Mouse (Mus musculus) limb, embryonic 11.5 days (tissue): ENCODE measurements at regions not wholly inside any gene's neighbourhood (a gene's known extent, or its start where the extent isn't known, plus 50 kb on each side); places are given as distances from the start of the nearest gene placed in this dataset.

Experiments
- ATAC-seq: fragments of 200-750 bp; cut with Nextera tagmentation; 2 replicates; pipeline ENCODE4 v1.8.0; 2017; ENCODE audit warnings: low read depth; ENCODE audit not compliant: insufficient number of reproducible peaks, low FRiP score, low TSS enrichment
- DNase-seq: peaks from one replicate; pipeline ENCODE4 v3.0.0-alpha.2; 2015; ENCODE audit warnings: low spot score
- H3K27ac ChIP-seq: fragments of 300-500 bp; sonication (generic); replicated peaks from 2 replicates; pipeline ENCODE4 v1.5.1; 2014; ENCODE audit warnings: low read depth, mild to moderate bottlenecking, low read length
- H3K27me3 ChIP-seq: fragments of 300-500 bp; sonication (generic); 2 replicates; pipeline ENCODE4 v1.6.1; 2014; ENCODE audit warnings: mild to moderate bottlenecking, low read length, mixed read lengths; ENCODE audit not compliant: control insufficient read depth, insufficient read depth
- H3K36me3 ChIP-seq: fragments of 300-500 bp; sonication (generic); 2 replicates; pipeline ENCODE4 v1.6.1; 2014; ENCODE audit warnings: mild to moderate bottlenecking, low read length, moderate library complexity, mixed read lengths; ENCODE audit not compliant: control insufficient read depth, insufficient read depth
- H3K4me1 ChIP-seq: fragments of 300-500 bp; sonication (generic); 2 replicates; pipeline ENCODE4 v1.6.1; 2014; ENCODE audit warnings: low read length, mixed read lengths; ENCODE audit not compliant: control insufficient read depth, insufficient read depth
- H3K4me2 ChIP-seq: fragments of 300-500 bp; sonication (generic); 2 replicates; pipeline ENCODE4 v1.6.1; 2014; ENCODE audit warnings: low read depth, mild to moderate bottlenecking, moderate library complexity; ENCODE audit not compliant: severe bottlenecking
- H3K4me3 ChIP-seq: fragments of 300-500 bp; sonication (generic); 2 replicates; pipeline ENCODE4 v1.5.1; 2014; ENCODE audit warnings: low read depth, low read length
- H3K9ac ChIP-seq: fragments of 300-500 bp; sonication (generic); 2 replicates; pipeline ENCODE4 v1.6.1; 2014; ENCODE audit warnings: mild to moderate bottlenecking, low read length
- H3K9me3 ChIP-seq: fragments of 300-500 bp; sonication (generic); 2 replicates; pipeline ENCODE4 v1.6.1; 2016; ENCODE audit warnings: low read length; ENCODE audit not compliant: control insufficient read depth
- WGBS: fragments of 180-500 bp; shearing (Covaris S2); extraction: QIAGEN DNeasy Blood & Tissue Kit; methylation state at CpG from one replicate; pipeline ENCODE4 v1.1.7; 2014; 5-methylcytosine and 5-hydroxymethylcytosine counted together

DNA sequence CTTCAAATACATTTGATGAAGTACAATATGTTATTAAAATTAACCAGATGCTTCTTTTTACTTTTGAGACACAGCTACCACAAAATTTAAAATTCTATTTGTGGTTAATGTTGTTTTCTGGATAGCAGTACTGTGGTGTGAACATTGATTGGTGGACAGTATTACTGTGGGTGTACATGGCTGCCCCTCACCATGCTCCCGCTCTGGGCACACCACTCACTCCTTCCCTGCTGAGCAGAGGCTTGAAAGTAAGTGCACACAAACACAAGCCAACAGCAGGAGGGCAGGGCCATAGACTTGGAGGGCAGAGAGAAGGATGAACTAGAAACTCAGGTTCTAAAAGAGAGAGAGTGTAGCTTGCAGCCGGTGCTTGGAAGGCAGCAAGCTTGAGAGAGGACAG, 182.1 kb downstream of the Ifng start:
- WGBS = 81% methylated on average over 2 of the region's 2 CpGs
- no peak overlapping the region for H3K4me3 ChIP-seq
- no peaks in the 10 kb centered on the region for H3K9me3 ChIP-seq
- no peak for DNase-seq
- H3K27me3 ChIP-seq = no peaks in the 10 kb centered on the region
- ATAC-seq = no peak
- H3K36me3 ChIP-seq = no peaks in the 10 kb centered on the region
- no peak overlapping the region for H3K4me2 ChIP-seq
- no peak overlapping the region for H3K27ac ChIP-seq
- H3K9ac ChIP-seq = no peak overlapping the region
- no peaks in the 10 kb centered on the region for H3K4me1 ChIP-seq

DNA sequence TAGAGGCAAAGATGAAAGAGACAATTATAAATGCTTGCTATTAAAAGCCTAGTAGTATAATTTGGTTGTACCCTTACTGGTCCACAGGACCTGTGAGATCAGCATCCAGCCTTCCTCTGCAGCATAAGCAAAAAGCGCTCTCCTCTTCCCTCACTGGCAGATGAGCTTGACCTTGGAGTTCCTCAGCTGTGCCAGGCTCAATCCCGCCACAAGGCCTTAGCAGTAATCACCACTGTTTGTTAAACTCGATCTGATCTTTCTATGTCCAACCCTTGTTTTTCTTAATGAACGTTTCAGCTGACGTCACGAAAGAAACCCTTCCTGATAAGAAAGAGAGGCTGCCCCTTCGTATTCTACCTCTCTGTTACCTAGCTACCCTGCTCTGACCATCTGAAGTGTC, 183.5 kb downstream of the Ifng start:
- Histone ChIP-seq H3K27me3 (no peaks in the 10 kb centered on the region), H3K36me3 (no peaks in the 10 kb centered on the region), H3K9ac (no peak overlapping the region), H3K4me3 (no peak overlapping the region), H3K9me3 (no peaks in the 10 kb centered on the region), H3K27ac (no peak overlapping the region), H3K4me1 (no peaks in the 10 kb centered on the region), H3K4me2 (no peak overlapping the region)
- WGBS = 87% methylated on average over 7 of the region's 7 CpGs
- ATAC-seq = no peak
- DNase-seq = no peak

DNA sequence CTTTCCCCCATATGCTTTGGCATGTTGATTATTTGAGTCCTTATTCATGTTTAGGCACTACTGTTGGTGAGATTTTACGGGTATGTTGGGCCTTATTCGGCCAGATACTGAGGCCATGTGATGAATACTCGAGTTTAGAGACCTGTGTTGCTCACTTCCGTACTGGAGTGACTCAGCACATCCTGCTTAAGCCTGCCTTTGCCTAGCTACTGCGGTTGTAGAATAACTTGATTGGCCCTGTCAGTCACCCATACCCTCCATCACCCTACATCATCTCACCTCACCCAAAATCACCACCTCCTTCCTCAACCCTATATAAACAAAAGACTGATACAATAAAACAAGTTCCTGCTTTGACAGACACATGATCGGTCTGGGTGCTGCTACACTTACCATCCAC, 187.2 kb downstream of the Ifng start:
- Histone ChIP-seq H3K4me2 (no peak overlapping the region), H3K4me3 (no peak overlapping the region), H3K9ac (no peak overlapping the region), H3K9me3 (no peaks in the 10 kb centered on the region), H3K27ac (no peak overlapping the region), H3K27me3 (no peaks in the 10 kb centered on the region), H3K4me1 (no peaks in the 10 kb centered on the region), H3K36me3 (no peaks in the 10 kb centered on the region)
- ATAC-seq (no peak), DNase-seq (no peak)
- 88% methylated on average over 6 of the region's 6 CpGs for WGBS

DNA sequence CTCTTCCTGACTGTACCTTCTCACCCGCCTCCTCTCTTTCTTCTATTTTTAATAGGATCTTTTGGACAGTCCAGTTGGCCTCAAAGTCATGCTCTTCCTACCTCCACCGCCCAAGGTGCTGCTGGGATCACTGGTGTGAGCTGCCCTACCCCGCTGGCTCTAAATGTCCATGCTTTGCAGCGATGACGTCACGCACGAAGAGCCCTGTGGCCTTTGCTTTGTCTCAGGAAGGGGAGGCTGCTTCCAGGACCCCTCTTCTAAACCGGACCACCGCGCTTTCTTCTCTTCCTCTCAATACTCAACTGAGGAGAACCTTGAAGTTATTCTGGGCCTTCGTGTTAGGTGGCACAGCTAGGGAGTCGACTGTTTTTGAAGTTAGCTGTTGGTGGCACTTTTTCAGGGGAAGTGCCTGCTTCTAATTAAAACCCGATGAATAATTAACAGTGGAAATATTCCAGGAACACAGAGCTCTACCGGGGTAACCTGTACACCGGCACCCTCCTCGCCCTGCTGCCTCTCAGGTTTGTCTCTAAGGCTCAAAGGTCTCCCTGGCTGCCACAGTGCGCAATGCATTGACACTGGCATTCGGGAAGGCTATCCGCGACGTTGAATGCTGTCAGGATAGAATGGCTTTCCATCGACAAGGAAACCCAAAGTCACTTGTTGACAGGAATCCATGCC, 188.7 kb downstream of the Ifng start:
- no peaks in the 10 kb centered on the region for H3K4me1 ChIP-seq
- no peaks in the 10 kb centered on the region for H3K36me3 ChIP-seq
- H3K27ac ChIP-seq = no peak overlapping the region
- H3K27me3 ChIP-seq = no peaks in the 10 kb centered on the region
- H3K4me2 ChIP-seq = no peak overlapping the region
- H3K9me3 ChIP-seq = no peaks in the 10 kb centered on the region
- H3K9ac ChIP-seq = no peak overlapping the region
- ATAC-seq (no peak), DNase-seq (no peak)
- 87% methylated on average over 22 of the region's 22 CpGs for WGBS
- no peak overlapping the region for H3K4me3 ChIP-seq

DNA sequence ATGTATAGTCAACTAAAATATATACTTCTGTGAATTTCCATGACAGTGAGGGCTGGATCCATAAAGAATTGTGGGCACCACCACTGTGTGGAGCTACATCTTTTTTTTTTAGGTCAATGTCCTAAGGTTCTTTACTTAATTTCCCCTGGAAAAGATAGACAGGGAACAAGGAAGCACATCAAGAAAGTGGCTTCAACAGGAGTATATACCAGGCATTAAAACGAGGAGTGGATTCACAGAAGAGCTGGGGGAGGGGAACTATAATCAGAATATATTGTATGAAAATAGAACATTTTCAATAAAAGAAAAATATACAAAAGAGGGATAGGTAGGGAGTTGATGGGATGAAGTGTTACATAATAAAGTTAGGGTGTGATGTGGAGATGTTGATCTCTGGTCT, 190.9 kb downstream of the Ifng start:
- Histone ChIP-seq H3K36me3 (no peaks in the 10 kb centered on the region), H3K4me2 (no peak overlapping the region), H3K27me3 (no peaks in the 10 kb centered on the region), H3K9me3 (no peaks in the 10 kb centered on the region), H3K4me1 (no peaks in the 10 kb centered on the region), H3K9ac (no peak overlapping the region), H3K4me3 (no peak overlapping the region), H3K27ac (no peak overlapping the region)
- no peak for DNase-seq
- no peak for ATAC-seq
- WGBS = 85% methylated on average over 1 of the region's 1 CpGs

DNA sequence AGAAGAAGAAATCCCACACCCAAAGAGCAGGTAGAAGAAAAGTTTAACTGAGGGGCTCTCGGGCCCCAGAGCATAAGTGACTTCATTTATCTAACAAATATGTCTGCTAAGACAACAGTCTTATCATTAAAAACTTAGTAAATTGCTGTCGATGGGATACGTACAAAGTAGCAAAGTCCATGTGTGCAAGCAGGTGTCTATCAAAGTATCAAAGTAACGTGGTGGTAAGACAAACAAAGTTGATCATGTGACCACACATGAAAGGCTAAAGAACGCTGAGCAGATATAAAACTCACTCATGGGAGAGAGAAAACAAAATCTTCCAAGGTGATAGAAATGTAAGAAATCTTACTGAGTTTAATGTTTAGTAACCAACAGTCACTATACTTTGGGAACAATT, 191.3 kb downstream of the Ifng start:
- 92% methylated on average over 5 of the region's 5 CpGs for WGBS
- H3K36me3 ChIP-seq = no peaks in the 10 kb centered on the region
- no peaks in the 10 kb centered on the region for H3K27me3 ChIP-seq
- H3K4me3 ChIP-seq = no peak overlapping the region
- H3K4me2 ChIP-seq = no peak overlapping the region
- no peak overlapping the region for H3K9ac ChIP-seq
- H3K27ac ChIP-seq = no peak overlapping the region
- H3K9me3 ChIP-seq = no peaks in the 10 kb centered on the region
- no peaks in the 10 kb centered on the region for H3K4me1 ChIP-seq
- DNase-seq (no peak), ATAC-seq (no peak)

DNA sequence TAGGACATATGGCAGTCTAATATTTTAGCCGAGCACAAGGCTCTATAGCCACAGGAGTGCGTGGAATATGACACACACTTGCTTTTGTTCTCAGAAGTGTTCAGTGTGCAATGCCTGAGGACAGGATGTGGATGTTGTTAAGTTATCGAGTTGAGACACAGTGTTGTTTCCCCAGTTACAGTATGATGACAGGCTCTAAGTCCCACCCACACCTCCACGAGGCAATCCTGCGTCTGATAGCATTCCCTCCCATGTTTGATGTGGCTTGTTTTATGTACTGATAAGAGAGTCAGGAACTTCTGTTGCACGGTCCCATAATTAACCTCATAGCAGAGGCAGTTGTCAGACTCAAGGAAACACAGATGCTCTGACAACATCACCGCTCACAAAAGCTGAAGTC, 192.6 kb downstream of the Ifng start:
- H3K4me3 ChIP-seq = no peak overlapping the region
- H3K9ac ChIP-seq = no peak overlapping the region
- no peak overlapping the region for H3K4me2 ChIP-seq
- H3K27ac ChIP-seq = no peak overlapping the region
- H3K4me1 ChIP-seq = no peaks in the 10 kb centered on the region
- H3K9me3 ChIP-seq = no peaks in the 10 kb centered on the region
- ATAC-seq (no peak), DNase-seq (no peak)
- WGBS = 64% methylated on average over 7 of the region's 7 CpGs
- no peaks in the 10 kb centered on the region for H3K27me3 ChIP-seq
- H3K36me3 ChIP-seq = no peaks in the 10 kb centered on the region

DNA sequence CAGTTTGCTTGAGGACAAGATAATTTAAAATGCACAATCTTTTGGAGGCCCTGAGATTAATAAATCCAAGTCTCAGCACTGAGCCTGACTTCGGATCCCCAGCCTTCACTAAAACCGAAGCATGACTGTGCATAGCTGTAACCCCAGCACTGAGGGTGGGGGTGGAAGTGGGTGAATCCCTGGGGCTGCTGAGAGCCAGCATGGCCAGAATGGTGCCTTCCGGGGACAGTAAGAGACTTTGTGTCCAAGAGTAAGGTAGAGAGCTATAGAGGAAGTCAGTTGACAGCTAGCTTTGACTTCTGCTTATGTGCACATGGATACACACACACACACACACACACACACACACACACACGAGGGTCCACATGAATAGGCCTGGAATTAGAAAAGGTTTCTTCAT, 198.3 kb downstream of the Ifng start:
- ATAC-seq = no peak
- H3K4me1 ChIP-seq = no peaks in the 10 kb centered on the region
- 82% methylated on average over 4 of the region's 4 CpGs for WGBS

DNA sequence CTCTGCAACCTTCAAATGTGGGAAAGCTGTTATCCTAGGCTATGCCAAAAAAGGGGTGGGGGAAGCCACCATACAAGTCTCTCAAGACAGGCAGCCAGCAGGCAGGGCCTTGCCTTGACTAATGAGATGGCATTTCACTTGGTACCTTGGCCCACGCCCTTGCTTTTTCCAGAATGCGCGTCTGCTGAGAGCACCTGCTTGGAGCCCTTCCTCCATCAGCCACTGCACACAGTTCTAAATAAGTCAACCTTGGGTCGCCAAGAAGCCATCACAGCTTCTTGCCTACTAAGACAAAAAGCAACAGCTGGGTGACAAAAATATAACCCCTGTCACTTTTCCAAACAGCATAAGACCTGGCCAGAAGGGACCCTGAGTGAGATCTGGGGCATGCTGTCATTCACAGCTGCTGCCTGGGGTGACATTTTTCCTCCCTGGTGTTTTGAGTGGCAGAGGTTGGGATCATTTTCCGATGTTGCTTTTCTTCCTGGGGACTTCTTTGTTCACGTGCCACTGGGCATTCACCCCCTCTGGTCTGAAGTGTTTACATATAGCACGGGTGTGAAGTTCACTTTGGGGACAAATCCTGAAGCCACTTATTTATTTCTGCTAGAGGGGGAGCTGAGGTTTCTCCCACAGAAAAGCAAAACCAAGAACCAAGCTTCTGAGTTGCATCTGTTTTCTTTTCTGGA, 199.4 kb downstream of the Ifng start:
- no peaks in the 10 kb centered on the region for H3K4me1 ChIP-seq
- no peak overlapping the region for H3K4me2 ChIP-seq
- H3K4me3 ChIP-seq = no peak overlapping the region
- DNase-seq (no peak), ATAC-seq (no peak)
- H3K27ac ChIP-seq = no peak overlapping the region
- 68% methylated on average over 7 of the region's 7 CpGs for WGBS
- H3K9me3 ChIP-seq = no peaks in the 10 kb centered on the region
- no peak overlapping the region for H3K9ac ChIP-seq
- H3K27me3 ChIP-seq = no peaks in the 10 kb centered on the region
- no peaks in the 10 kb centered on the region for H3K36me3 ChIP-seq

More for the DNA sequence above, 198.3 kb downstream of the Ifng start:
- no peaks in the 10 kb centered on the region for H3K36me3 ChIP-seq
- H3K9ac ChIP-seq = no peak overlapping the region
- no peaks in the 10 kb centered on the region for H3K9me3 ChIP-seq
- no peak for DNase-seq
- H3K27me3 ChIP-seq = no peaks in the 10 kb centered on the region
- H3K4me2 ChIP-seq = no peak overlapping the region
- no peak overlapping the region for H3K4me3 ChIP-seq
- no peak overlapping the region for H3K27ac ChIP-seq
